Mouse (Mus musculus): ENCODE measurements around the gene Pelo.

Gene Pelo

DNA sequence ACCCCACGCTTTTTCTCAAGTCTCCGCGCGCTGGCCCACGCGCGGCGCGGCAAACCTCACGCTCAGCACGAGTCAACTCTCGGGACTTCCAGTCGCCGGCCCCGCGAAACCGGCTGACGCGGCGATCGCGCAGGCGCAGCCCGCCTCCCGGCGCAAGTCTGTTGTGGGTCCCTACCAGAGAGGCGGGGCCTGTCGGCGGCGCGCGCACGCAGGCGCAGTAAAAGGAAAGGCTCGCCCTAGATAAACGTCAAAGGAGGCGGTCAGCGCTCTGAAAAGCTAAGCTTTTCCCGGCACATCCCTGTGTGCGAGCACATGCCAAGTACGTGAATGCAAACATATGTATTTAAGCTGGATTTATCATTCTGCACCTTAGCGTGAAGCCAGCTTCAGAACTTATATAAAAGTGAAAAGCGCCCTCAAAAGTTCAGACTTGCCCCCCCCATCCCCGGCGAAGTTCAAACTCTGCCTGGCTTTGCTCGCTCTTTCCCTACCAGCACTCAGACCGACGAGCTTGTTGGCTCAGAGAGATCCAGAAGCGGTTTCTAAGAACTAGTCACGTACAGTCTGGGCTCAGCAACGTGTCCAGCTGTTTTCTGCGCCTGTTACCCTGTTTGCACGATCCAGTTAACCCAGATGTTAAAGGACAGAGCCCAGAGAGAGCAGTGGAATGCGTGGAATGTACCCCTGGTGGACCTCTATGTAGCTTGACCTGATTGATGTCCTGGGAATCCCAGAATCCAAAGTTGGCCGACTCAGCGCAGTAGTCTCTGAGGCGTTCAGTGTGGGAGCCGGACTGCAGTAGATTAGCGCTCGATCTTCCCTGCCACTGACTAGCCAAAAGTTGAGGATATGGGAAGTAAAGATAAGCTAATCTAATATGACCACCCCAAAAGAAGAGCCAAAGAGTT, at the start of gene Pelo:
Pelo (minus strand) TSS at position 118 of the 908 bp plus-strand sequence.
- DNase-seq (ENCODE audit: low spot score in 2 of 2): peak; percentile 98

DNA sequence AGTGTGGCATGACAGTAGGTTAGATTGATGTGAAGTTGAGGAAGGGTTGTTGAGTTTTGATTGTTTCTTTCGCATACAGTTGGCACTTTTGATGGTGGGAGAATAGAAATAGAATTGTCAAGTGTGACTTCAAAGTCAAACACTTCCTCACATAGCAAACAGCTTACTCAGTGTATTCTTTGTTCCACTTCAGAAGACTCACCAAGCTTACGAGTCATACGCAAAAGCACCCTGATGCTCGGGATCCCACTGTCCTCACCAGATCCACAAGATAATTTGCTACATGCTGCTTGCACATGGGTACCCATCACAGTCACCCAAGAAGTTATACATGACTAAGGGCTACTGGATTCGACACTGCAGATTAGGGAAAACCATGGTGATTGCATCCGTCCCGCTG, 48.5 kb upstream of the Pelo start:
- DNase-seq (ENCODE audit: low spot score in 2 of 2): no peak

DNA sequence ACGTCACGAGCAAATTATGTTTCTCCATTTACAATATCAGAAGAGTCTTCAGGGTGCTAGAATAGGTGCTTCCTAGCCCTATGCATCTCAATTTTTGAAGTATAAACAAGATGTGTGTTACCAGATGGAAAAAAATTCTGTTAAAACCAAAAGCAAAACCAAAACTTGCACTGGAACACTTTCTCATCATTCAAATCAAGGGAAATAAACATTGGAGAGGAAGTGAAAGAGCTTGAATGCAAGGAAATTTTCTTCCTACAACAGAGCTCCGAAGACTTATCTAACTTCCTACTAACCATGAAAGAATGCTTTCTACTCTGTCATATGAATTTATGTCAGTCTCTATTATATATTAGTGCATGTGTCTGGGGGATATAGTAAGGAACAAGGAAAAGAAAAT, 46.8 kb upstream of the Pelo start:
- peak in 1 of 2 experiments; percentile 32 for DNase-seq (ENCODE audit: low spot score in 2 of 2)

DNA sequence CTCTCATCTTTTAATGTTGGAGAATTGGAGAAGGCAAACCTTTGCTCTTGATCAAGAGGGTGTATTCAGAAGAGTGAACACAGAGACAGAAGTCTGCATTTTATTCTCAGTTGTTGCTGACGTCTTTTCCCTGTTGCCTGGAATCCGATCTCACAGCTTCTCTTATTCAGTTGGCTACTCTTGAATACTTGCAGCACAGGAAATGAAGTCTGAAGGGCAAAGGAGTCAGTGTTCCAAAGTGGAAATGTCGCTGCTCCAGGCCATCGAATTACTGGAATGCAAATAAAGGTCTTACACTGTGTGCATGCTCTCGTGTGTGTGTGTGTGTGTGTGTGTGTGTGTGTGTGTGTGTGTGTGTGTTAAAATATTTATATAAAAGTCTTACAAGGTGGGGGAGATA, 42.4 kb upstream of the Pelo start:
- no peak for DNase-seq (ENCODE audit: low spot score in 2 of 2)

DNA sequence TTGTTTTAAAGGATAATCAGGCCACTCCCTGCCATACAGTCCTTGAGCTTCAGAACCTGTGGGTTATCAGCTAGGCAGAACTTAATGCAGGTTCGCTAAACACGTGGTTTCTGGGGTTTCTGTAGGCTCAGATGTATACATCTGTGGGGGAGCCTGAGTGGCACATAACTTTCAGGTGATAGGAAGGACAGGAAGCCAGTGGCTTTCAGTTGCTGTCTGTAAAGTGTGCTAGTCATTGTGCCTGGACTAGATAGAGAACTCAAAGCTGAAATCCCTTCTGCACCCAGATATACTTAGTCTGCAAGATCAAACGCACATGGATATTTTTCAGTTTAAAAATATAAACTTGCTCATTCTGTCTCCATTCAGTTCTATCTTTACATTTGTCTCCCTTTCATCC, 41.4 kb upstream of the Pelo start:
- no peak for DNase-seq (ENCODE audit: low spot score in 2 of 2)

DNA sequence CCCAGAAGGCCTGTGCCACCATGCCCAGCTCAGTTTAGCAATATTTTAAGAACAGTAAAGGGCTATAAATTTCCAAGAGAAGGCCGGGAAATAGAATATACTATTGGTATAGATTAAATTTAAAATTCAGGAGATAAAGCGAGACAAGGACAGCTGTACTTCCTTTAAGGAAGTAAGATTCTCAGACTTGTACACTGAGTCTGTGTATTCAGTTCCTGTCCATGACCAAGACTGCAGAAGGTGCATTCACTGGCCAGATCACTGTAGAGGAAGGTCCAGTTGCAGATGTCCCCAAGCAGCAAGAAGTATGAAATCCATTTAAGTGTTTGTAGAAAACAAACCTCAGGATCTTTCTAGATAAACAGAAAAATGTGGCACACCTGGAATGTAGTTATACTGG, 40.0 kb upstream of the Pelo start:
- DNase-seq (ENCODE audit: low spot score in 2 of 2): no peak

DNA sequence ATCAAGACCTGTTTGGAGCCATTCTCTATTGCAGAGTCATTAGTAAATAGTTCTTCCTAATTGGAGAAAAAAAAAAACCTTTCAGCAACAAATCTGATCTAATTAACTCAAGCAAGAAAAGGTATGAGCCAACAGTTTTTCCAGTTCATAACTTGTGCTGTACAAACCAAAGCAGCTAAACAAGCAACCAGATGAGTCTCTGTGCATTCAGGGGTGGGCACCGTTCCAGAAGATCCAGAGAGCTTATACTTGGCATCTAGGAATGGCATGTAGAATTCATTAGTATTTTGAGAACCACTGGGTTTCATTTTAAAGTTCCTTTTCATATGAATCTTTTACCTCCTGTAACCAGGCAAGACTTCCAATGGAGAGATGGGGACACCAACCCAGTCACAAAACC, 37.8 kb upstream of the Pelo start:
- DNase-seq (ENCODE audit: low spot score in 2 of 2): no peak

DNA sequence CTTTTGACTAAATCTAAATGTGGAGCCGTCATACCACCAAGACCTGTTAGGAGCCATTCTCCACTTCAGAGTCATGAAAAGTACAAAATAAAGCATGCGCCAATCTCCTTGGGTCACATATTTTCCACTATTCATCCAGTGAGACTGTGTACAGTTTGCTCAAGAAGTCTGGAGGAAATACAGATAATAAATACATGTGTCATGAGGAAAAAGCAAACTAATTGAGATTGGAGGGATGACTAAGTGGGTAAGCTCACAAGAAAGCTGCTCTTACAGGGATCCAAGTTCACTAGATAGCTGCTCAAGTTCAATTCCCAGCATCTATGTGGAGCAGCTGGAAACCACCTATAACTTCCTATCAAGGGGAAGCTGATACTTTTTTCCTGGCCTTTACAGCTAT, 36.5 kb upstream of the Pelo start:
- no peak for DNase-seq (ENCODE audit: low spot score in 2 of 2)

DNA sequence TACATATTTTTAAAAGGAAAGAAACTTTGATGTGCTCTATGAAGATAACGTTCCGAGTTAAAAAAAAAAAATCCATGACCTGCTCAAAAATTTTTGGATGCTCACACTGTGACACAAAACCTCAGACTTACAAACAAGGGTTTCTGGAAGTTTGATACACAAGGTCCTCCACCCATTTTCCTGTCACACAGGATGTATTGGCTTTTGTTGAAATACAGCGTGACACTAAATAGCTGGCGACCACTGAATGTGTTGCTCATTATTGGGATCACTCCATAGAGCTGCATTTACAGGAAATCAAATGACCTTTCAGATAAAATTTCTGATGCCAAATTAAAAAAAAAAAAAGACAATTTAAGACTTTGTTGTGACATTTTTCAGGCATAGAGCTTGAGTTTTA, 35.1 kb upstream of the Pelo start:
- peak in 1 of 2 experiments; percentile 38 for DNase-seq (ENCODE audit: low spot score in 2 of 2)

DNA sequence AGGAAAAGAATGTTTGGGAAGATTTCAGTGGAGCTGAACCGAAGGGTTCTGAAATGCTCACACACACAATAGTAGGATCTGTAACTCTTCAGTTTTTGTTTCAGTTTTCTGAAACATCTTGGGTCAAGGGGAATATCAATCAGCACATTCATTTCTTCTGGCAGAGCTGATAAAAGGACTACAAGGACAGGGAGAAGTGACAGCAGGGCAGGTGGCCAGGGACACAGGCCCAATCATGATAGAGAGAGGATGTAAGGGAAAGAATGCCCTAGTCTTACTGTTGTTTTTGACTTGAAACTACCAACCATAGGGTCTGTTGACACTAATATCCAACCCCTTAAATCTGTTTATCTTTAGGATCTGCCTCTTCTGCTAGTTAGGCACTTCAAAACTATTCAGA, 34.5 kb upstream of the Pelo start:
- no peak for DNase-seq (ENCODE audit: low spot score in 2 of 2)

DNA sequence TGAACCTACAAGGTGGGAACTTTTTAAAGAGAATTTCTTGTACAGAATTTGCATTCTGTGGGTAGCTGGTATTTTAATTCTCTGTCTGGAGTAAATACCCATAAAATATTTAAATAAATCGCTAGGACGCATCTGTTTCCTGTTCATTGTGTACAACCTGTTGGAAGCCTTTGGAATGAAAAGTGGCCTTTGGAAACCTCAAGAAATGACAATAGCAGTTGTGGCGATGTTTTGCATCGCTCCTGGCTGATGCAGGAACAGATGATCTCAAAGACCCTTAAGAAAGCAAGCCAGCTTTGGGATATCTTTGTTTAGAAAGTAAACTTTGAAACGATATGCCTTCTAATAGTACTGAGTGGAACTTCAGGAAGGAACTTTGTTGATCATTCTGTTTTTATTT, 28.8 kb upstream of the Pelo start:
- DNase-seq (ENCODE audit: low spot score in 2 of 2): peak; percentile 55 to 83

DNA sequence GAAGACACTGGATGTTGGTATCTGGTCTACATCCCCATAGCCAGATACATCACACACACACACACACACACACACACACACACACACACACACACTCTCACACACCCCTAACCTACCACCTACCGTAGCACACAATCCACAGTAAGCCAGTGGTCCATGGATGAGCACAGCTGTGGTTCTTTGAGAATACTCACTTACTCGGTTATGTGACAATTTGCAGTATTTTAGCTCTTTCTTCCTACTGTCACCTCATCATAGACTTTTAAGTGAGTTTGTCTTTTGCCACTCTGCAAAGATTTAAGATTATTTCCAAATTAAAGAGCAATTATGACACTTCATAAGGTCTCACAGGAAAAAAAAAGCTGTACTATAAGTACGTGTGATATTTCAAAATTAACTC, 28.2 kb upstream of the Pelo start:
- no peak for DNase-seq (ENCODE audit: low spot score in 2 of 2)

DNA sequence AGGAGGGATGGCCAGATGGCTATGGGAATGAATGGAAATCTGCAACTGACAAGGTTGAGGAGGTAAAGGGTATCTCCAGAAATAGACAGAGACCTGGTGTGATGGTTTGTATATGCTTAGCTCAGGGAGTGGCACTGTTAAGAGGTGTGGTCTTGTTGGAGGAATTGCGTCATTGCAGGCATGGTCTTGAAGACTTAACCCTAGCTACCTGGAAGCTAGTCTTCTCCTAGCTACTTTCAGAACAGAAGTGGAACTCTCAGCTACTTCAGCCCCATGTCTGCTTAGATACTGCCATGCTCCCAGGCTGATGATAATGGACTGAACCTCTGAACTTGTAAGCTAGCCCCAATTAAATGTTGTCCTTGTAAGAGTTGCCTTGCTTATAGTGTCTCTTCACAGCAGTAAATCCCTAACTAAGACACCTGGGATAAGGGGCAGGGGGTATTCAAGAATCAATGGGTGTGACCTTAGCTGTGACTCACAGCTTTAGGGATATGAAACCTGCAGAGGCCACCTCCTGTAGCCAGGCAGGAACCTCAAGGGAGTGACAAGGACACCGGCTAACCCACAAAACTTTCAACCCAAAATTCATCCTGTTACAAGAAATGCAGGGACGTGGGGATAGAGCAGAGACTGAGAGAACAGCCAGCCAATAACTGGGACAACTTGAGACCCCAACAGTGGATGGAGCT, 27.1 kb upstream of the Pelo start:
- DNase-seq (ENCODE audit: low spot score in 2 of 2): no peak

DNA sequence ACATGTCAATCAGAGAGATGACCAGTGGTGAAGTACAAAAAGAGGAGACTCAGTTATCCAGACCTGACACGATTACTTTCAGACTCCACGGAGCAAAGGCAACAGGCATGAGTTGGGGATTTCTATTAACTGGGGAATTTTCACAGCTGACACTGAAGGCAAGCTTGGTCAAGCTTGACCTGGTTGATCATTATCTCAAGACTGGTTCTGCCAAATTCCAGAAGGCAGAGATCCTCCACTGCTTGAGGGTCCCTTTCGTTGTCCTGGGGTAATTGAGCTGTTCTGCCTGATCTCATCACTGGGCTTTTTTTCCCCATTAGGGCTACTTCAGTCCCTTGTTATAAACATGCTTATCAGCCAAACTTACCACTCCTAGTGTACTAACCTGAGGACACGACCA, 19.6 kb upstream of the Pelo start:
- DNase-seq (ENCODE audit: low spot score in 2 of 2): no peak

DNA sequence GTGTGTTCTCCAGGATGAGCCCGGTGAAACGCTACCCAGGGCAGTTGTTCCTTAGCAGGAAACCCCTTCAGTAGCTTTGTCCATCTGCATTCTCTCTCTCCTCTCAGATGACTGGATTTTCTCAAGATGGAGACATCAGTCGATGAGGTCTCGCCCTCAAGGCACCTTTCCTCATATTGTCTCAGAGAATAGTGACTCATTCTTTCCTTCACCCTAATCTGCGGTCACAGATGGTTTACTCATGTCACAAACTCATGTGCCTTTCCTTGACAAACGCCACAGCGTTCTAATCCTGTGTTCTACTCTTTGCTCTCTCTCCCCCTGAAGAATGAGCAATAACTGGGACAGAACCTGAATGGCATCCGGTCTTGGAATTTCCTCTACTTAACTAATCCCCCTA, 17.4 kb upstream of the Pelo start:
- no peak for DNase-seq (ENCODE audit: low spot score in 2 of 2)

DNA sequence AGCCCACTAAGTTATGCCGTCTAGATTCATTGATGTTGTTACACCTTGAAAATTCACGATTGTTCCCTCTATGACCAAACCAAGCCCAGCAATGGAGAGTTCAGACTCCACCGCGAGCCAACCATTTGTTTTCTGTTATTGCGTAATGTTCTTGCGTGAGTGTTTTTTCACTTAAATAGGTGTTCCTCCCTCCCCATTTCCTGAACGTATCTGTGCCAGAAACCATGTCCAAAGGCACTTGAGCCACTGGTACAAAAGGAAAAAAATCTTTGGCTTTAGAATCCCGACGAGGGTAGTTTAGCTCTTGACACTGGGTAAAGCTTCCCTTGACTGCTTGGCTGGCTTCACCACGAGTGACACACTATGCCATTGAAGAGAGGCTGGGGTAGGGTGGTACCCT, 16.2 kb upstream of the Pelo start:
- peak; percentile 60 to 78 for DNase-seq (ENCODE audit: low spot score in 2 of 2)

DNA sequence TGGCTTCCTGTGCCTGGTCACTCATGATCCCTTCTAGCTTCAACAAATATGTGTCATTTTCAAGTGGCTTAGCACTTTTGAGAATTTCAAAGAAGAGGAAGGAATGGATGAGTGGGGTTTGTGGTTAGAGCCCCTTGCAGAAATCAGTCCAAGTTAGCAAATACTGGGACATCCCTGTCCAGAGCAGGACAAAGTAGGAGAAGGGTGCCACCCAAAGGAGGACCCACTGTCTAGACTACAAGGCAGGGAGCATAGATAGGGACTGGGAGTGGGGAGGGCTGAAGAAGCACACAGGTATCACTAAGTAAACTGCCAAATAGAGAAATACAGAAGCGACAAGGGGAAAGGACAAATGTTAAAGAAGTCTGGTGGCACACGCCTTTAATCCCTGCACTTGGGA, 12.8 kb upstream of the Pelo start:
- DNase-seq (ENCODE audit: low spot score in 2 of 2): no peak

DNA sequence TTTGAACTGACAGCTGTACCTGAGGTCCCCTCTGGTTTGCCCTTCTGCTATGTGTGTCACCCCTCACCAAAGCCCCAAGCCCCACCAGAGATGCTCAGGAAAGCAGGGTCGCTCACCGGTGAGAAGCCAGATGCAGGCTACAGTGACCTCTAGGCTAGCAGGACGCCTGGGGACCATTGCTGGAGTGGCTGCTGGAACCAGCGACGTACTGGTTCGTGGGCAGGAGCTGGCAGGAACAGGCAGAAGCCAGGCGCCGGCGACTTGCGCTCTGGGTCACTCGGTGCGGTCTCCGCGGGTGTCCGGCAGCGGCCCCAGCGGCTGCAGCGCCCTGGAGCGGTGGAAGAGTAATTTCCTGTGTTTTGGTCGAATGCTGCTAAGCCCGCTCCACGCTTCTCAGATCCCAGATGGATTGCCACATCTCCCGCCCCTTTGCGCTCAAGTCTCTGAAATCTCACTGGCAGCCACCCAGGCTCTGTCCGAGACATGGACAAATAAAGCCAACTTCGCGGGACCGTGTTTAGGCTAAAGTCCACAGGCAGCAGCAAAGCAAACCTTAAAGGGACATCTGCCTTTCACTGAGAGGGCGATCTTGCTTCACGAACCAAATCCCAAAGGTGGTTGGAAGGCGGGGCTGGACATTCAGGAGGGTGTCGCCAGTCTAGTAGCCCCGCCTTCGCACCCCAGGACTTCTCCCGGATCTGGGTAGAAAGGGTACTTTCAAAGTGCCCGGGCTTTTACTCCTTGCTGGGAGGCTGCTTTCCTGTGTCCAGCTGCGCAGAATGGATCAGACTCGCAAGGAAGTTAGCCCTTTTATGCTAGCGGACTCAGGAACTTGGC, 11.6 kb upstream of the Pelo start, which contains the start of the genes Gm49395 and Itga1:
Gm49395 (minus strand) TSS at position 567 of the 837 bp plus-strand sequence.
Itga1 (minus strand) TSS at position 610 of the 837 bp plus-strand sequence.
- peak; percentile 88 to 89 for DNase-seq (ENCODE audit: low spot score in 2 of 2)

DNA sequence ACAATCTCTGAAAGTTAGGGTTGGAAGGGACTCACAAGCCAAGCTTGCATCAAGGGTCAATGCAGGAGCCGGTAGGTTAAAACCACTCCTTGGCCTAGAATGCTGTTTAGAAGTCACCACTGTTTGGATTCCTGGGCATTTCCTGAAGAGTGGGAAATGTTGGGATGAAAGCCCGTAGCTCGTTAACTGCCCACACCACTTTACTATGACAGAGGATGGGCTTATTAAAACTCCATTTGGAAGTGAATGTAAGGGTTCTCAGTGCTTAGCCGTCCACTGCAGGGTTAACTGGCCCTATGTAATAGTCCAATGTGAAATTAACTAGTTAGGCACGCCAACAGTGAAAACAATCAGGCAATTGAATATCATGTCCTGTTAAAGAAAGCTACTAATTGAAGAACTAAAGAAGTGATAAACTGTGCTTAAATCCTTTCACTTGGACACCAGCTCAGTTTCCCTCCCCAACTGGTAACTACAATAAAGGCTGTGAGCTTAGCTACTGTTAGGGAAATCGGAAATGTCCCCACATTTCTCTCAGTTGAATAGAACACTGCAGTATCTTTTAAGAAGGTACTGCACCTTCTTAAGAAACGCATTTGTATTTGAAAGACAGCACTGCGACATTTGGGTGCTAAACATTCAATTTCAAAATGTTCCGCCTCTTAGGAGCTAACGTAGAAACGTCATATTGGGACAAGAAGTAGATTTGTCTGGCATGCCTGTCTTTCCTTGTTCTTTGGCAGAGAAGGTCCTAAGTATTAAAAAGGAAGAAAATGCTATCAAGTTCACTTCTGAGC, 10.6 kb upstream of the Pelo start:
- DNase-seq (ENCODE audit: low spot score in 2 of 2): no peak

DNA sequence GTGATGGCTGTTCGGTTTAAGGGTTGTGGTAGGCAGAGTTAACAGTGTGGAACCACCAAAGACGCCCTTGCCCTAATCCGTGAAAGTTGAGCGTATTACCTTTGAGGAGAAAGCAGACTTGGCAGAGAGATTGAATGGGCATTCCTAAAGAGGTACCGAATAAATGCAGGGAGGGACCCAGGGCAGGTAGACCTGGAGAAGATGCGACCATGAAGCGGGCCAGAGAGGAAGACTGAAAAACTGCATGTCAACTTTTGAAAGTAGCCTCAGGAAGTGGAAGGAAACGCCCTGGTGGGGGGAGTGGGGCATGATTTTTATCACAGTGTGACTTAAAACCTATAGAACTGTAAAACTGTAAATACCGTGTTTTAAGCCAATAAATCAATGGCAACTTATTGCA, 9.4 kb upstream of the Pelo start:
- no peak for DNase-seq (ENCODE audit: low spot score in 2 of 2)

DNA sequence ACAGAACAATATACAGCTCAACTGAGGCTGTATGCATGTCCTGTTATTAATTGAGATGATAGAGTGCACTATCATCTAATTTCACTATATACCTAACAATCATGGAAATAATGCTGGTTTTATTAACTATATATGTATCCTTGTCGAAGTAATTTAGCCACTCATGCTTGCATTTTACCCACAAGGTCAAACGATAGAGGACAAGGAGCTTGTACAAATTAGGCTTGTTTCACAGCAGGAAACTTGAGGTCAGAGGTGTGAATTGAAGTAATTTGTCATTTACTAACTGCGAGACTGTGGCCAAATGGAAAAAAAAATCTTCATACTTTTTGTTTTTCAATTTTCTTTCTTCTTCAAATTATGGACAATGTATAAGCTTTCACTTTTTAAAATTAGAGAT, 8.2 kb upstream of the Pelo start:
- DNase-seq (ENCODE audit: low spot score in 2 of 2): no peak

Data from heart, adult 9 months (tissue).